Mouse (Mus musculus): Measurements from ENCODE around the gene Adk.

DNA sequence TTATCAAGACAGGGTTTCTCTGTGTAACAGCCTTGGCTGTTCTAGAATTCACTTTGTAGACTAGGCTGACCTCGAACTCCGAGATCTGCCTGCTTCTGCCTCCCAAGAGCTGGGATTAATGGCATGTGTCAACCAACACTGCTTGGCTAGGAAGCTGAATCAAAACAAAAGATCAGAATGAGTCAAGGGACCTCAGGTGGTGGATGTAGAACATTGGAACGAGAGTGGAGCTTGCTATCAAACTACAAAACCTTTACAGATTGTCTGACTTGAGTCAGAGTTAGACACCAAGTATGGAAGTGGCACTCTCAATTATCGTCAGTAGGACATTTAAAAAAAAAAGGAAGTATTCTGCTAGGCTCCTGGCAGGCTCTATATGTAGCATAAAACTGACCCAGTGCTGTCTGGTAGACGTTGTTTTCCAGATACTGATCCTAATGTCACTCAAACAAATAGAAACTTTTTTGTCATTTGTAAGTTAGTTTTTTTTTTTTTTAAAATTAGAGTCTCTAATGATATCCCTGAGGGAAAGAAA, 38.5 kb upstream of the Adk start:
- no peak for TF ChIP-seq CTCF (IDR thresholded peaks at IDR 0.05; ENCODE audit: borderline replicate concordance, extremely low read depth, insufficient read depth, insufficient read length)
- TF ChIP-seq POLR2A (IDR thresholded peaks at IDR 0.05; ENCODE audit: borderline replicate concordance, extremely low read depth, insufficient read depth, insufficient read length, poor library complexity, severe bottlenecking) = no peak
